Mouse (Mus musculus) left cerebral cortex, postnatal 14 days (tissue): ENCODE measurements at regions not wholly inside any gene's neighbourhood (a gene's known extent, or its start where the extent isn't known, plus 50 kb on each side); places are given as distances from the start of the nearest gene placed in this dataset.

ENCODE experiments used
- DNase-seq, 2 experiments: peaks; one replicate each; pipeline ENCODE4 v3.0.0; 2021 to 2022; ENCODE audit warnings: low spot score in 2 of 2, mixed read lengths in 1 of 2
- intact Hi-C: fragments of 180-260 bp; cut with DNase I; formaldehyde crosslinking; loops from one replicate; pipeline ENCODE4 v1.15.1; 2025

GRCm38 (mm10) chr16:68704569-68704968 lies 1083.9 kb upstream of the Cadm2 start:
- intact Hi-C loops: no loop called here
- no peak for DNase-seq

GRCm38 (mm10) chr16:68666972-68667538 lies 1046.3 kb upstream of the Cadm2 start:
- DNase-seq: peak; percentile 30 to 62
- intact Hi-C loops: loop anchor here (10.0 kb wide), 1 partner anchor 1042 kb away; the partner anchor contains the start of gene Cadm2

- intact Hi-C loops: no loop called here
- DNase-seq: no peak
These were observed 1037.7 kb upstream of the Cadm2 start for GRCm38 (mm10) chr16:68658436-68658835.

- no peak for DNase-seq
- intact Hi-C loops: no loop called here
These were observed 1007.3 kb upstream of the Cadm2 start for GRCm38 (mm10) chr16:68627976-68628375.

GRCm38 (mm10) chr16:68614041-68614440 lies 993.3 kb upstream of the Cadm2 start:
- intact Hi-C loops: no loop called here
- DNase-seq: peak; percentile 3 to 5
